Mouse (Mus musculus): Measurements from ENCODE around the gene Hps4. TPM values are rescaled to one million over a fixed set of nuclear protein-coding genes. Genes with fewer than 3 reads are reported as not detected.

Hps4 gene
- total and polyA plus RNA-seq, 3 experiments, result 19.9 to 62.7 (median 61.1) TPM

DNA sequence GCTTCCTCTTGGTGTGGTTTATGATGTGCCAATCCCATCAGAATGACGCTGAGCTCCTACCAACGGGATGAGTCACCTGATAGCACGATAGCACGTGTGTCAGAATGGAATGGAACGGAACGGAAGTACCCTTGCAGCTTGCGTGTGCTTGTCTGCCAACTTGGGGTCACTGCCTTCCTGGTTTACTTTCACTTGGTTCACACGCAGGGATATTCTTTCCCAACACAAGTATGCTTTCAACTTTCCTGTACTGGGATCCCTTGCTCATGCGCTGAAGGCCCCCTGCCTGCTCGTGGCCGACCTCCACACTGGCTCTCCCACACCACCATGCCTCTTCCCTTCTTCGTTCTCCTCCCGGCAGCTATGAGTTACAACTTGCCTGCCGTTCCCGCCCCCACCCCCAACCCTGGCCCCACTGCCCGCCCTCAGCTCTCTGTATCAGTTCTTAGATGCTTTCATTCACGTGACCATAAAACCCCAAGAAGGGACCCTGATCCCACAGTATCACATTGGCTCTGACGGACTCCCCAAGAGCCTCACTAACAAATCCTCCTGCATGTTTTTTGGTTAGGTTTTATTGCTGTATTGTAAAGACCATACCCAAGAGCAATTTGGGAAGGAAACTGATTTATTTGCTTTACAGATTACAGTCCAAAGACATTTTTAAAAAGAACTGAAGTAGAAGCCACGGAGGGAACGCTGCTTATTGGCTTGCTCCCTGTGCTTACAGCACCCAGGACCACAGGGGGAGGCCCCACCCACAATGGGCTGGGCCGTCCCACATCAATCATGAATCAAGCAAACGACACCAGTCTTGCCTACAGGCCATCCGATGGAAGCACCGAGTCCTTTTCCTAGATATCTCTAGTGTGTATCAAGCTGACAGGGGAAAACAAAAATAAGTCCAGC is 18.0 kb upstream of the Hps4 start:
- peak; percentile 83 for DNase-seq

DNA sequence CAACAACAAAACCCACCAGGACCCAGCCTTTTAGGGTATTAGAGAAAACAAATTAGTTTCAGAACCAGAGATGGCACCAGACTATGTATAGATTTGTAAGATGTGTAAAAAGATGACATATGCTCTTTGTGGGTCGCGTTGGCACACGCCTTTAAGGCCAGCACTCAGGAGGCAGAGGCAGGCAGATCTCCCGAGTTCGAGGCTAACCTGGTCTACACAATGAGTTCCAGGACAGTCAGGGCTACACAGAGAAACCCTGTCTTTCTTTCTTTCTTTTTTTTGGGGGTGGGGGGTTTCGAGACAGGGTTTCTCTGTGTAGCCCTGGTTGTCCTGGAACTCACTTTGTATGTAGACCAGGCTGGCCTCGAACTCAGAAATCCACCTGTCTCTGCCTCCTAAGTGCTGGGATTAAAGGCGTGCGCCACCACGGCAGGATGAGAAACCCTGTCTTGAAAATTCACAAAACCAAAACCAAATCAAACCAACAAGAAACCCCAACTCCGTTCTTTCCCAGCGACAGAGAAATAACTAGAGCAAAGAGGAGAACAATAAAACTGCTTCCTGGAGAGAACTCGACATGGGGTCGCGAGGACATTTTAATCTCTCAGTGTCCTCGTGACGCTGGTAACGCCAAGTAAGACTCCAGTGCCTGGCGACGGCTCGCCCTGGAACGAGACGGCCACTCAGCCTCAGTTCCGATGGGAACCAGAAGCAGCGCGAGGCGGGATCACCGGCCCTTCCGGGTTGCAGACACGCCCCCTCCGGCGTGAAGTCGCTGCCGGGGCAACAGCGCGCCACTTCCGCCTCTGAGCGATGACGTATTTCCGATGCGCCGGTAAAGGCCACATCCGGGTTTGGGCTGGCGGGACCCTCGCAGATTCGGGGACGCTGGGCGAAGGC is 17.1 kb upstream of the Hps4 start, which contains the start of gene Tfip11:
Gene Tfip11, plus strand, starts transcription at position 813 of the 900 bp plus-strand sequence.
- peak; percentile 96 for DNase-seq

GRCm38 (mm10) chr5:112326446-112327009 is 16.4 kb upstream of the Hps4 start:
- DNase-seq, result no peak

GRCm38 (mm10) chr5:112327854-112328253 is 15.0 kb upstream of the Hps4 start:
- DNase-seq, result no peak

- DNase-seq, result no peak
Measured at GRCm38 (mm10) chr5:112329805-112330564, 12.9 kb upstream of the Hps4 start.

DNA sequence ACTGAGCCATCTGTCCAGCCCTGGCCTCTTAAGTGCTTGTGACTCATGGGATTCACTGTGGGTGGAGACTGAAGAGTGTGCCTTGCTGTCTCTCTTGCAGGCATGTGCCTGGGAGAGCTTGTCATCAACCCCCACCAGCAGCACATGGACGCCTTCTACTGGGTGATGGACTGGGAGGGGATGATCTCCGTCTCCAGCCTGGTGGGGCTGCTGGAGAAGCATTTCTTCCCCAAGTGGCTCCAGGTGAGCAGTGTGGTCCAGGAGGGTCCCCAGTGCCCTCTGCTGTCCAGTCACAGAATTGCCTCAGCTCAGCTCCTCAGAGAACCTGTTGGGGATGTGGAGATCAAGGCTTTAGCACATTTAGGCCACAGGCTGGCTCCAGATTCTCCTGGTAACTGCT is 7.4 kb upstream of the Hps4 start:
- DNase-seq, result peak; percentile 72

DNA sequence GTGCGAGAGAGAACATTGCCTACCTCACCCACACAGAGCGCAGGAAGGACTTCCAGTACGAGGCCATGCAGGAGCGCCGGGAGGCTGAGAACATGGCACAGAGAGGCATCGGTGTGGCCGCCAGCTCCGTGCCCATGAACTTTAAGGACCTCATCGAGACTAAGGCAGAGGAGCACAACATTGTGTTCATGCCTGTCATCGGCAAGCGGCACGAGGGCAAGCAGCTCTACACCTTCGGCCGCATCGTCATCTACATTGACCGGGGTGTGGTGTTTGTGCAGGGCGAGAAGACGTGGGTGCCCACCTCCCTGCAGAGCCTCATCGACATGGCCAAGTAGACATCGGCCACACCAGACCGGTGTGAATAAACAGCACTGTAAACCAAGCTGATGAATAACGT is 5.9 kb upstream of the Hps4 start:
- no peak for DNase-seq

DNA sequence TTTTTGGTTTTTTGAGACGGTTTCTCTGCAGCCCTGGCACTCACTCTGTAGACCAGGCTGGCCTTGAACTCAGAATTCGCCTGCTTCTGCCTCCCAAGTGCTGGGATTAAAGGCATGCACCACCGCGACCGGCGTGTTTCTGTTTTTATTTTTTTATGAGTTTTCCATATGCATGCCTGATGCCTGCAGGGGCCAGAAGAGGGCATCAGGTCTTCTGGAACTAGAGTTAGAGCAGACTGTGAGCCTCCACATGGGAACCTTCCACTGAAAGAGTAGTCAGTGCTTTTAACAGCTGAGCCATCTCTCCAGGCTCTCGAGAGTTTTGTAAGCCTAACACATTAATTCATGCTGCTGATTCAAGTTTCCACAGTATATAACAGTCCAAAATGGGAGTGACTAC is 3.7 kb upstream of the Hps4 start:
- DNase-seq, result no peak

DNA sequence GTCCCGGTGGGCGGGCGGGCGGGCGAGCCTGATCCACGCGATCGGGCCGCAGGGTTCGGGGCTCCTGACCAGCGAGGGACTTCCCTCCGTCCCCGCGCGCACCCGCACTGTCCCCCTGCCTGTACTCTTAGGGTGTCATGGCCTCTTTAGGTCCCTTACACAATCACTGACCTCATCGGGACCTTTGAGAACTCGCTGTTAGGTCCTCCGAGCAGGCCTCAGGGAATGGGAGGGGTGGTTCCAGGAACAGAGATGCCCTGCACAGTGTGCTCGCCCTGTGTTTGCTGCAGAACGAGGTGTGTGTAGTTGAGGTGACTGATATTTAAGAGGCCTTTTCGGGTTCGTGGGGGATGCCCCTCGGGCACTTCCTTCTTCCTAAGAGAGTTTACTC is 317 bp downstream of the Hps4 start:
- DNase-seq, result no peak

GRCm38 (mm10) chr5:112344092-112344960 is 1.4 kb downstream of the Hps4 start:
- DNase-seq, result no peak

GRCm38 (mm10) chr5:112346211-112346965 is 3.5 kb downstream of the Hps4 start:
- no peak for DNase-seq

- DNase-seq, result no peak
Measured at GRCm38 (mm10) chr5:112349169-112349568, 6.3 kb downstream of the Hps4 start.

GRCm38 (mm10) chr5:112355493-112355892 is 12.6 kb downstream of the Hps4 start:
- DNase-seq, result no peak

GRCm38 (mm10) chr5:112355910-112356309 is 13.0 kb downstream of the Hps4 start, which contains the start of gene Gm6583:
Gm6583 (minus strand) TSS chr5:112356033.
- DNase-seq, result no peak

DNA sequence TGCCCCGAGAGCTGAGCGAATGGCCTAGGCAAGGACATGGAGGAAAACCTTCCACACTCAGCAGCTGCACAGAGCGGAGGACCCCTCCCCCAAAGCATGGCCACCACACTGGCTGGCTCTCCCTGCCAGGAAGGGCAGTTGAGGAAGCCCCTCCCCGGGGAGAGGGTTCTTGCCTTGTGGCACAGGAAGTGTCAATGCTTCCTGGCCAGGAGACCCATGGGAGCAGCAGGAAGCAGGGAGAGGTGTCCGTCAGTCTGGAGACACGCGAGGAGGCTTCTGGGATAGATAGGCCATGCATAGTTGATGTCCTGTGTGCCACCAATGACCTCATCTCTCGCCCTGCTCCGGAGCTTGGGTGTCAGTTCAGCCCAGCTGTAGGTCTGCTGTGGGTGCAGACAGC is 13.4 kb downstream of the Hps4 start:
- DNase-seq, result peak; percentile 25

DNA sequence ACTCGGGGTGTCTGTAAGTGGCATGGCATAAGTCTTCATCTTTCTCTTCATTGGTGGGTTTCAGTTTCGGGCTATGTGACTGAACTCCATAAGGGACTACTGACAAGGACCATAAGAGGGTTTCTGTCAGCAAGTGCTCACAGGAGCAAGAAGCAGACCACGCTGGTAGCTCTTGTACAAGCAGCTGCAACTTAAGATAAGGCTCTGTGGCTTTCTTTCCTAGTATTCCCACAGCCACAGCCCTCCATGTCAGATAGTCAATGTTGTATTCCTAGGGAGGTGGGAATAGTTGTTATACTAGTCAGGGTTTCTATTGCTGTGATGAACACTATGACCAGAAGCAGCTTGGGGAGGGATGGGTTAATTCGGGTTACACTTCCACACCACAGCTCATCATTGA is 16.6 kb downstream of the Hps4 start:
- no peak for DNase-seq

- DNase-seq, result no peak
Measured at GRCm38 (mm10) chr5:112360077-112360476, 17.2 kb downstream of the Hps4 start.

GRCm38 (mm10) chr5:112364184-112364797 is 21.4 kb downstream of the Hps4 start:
- DNase-seq, result no peak

DNA sequence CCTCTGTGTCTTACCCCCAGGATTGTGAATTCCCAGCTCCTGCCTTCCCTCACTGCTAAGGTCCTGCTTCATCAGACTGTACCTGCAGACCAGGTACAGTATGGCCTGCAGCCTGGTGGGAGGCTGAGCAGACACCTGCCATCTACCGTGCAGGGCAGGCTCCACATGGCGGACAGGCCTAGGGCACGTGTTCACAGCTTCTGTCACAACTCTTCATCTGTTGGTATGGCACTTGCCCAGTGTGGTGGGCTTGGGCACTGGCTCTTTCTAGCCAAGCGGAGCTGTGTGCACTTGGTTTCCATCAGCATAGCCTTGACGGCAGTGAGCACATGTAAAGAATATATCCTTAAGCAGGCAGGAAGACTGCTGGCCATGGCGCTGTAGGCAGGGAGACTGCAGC is 24.0 kb downstream of the Hps4 start:
- DNase-seq, result no peak
